Mouse (Mus musculus) erythroblast, embryonic 14.5 days (primary cell): ENCODE data around the gene Elavl1. TPM values are rescaled to one million over a fixed set of nuclear protein-coding genes. Genes with fewer than 3 reads are reported as not detected.
"Not testable (repeated sequence)": the region's sequence is repeated elsewhere in the genome, so short reads cannot be mapped to it uniquely, and the experiment has no call there.

ENCODE experiments used
- H3K27me3 ChIP-seq: 2 replicates; pipeline ENCODE4 v1.6.1; 2012; ENCODE audit warnings: inconsistent platforms; ENCODE audit not compliant: control insufficient read depth
- H3K36me3 ChIP-seq: 2 replicates; pipeline ENCODE4 v1.6.1; 2012; ENCODE audit warnings: mild to moderate bottlenecking, inconsistent platforms; ENCODE audit not compliant: control insufficient read depth
- H3K4me1 ChIP-seq: 2 replicates; pipeline ENCODE4 v1.6.1; 2012; ENCODE audit warnings: inconsistent platforms; ENCODE audit not compliant: control insufficient read depth
- H3K4me3 ChIP-seq: replicated peaks from 2 replicates; pipeline ENCODE3; 2012; ENCODE audit warnings: moderate library complexity, mild to moderate bottlenecking, inconsistent platforms
- H3K9me3 ChIP-seq: 2 replicates; pipeline ENCODE4 v1.6.1; 2012; ENCODE audit warnings: low read length, inconsistent platforms, mixed read lengths; ENCODE audit not compliant: control insufficient read depth
- GATA1 ChIP-seq: IDR thresholded peaks from 2 replicates; pipeline ENCODE4 v1.6.1; 2012; ENCODE audit warnings: low read length, inconsistent platforms, mixed read lengths
- TAL1 ChIP-seq: IDR thresholded peaks from 3 replicates; pipeline ENCODE4 v1.6.1; 2012; ENCODE audit warnings: low read length, inconsistent platforms, mixed read lengths
- polyA plus RNA-seq: library from polyadenylated mRNA; stranded (reverse); fragments of >175 nt; gene quantifications from 2 replicates; pipeline ENCODE4 v1.2.3, GENCODE M21; 2012

Elavl1 gene
- polyA plus RNA-seq, 1 experiment: 1.1 TPM

- TF ChIP-seq GATA1: no peak
- Histone ChIP-seq H3K4me1 (no peaks in the 10 kb centered on the region), H3K36me3 (no peaks in the 10 kb centered on the region), H3K4me3 (no peak overlapping the region), H3K9me3 (no peaks in the 10 kb centered on the region), H3K27me3 (no peaks in the 10 kb centered on the region)
These were observed 29.3 kb upstream of the Elavl1 start for GRCm38 (mm10) chr8:4354516-4354915.

- no peaks in the 10 kb centered on the region for H3K36me3 ChIP-seq
- no peaks in the 10 kb centered on the region for H3K27me3 ChIP-seq
- no peak for TF ChIP-seq GATA1
- no peaks in the 10 kb centered on the region for H3K9me3 ChIP-seq
- no peaks in the 10 kb centered on the region for H3K4me1 ChIP-seq
- H3K4me3 ChIP-seq: no peak overlapping the region
These were observed 28.5 kb upstream of the Elavl1 start for GRCm38 (mm10) chr8:4353741-4354140.

GRCm38 (mm10) chr8:4352562-4352961, 27.3 kb upstream of the Elavl1 start:
- not testable (repeated sequence) for H3K4me1 ChIP-seq, H3K4me3 ChIP-seq, H3K9me3 ChIP-seq, H3K36me3 ChIP-seq, H3K27me3 ChIP-seq

- TF ChIP-seq GATA1 (no peak), TAL1 (no peak)
- Histone ChIP-seq H3K4me3 (no peak overlapping the region), H3K36me3 (no peaks in the 10 kb centered on the region), H3K9me3 (no peaks in the 10 kb centered on the region), H3K27me3 (no peaks in the 10 kb centered on the region), H3K4me1 (no peaks in the 10 kb centered on the region)
These were observed 25.4 kb upstream of the Elavl1 start for GRCm38 (mm10) chr8:4350618-4351017.

- no peak overlapping the region for H3K4me3 ChIP-seq
- no peaks in the 10 kb centered on the region for H3K9me3 ChIP-seq
- no peaks in the 10 kb centered on the region for H3K27me3 ChIP-seq
- H3K36me3 ChIP-seq: no peaks in the 10 kb centered on the region
- TF ChIP-seq TAL1 (no peak), GATA1 (no peak)
- no peaks in the 10 kb centered on the region for H3K4me1 ChIP-seq
These were observed 24.1 kb upstream of the Elavl1 start for GRCm38 (mm10) chr8:4349335-4349734.

GRCm38 (mm10) chr8:4348275-4348674, 23.1 kb upstream of the Elavl1 start:
- Histone ChIP-seq H3K36me3 (no peaks in the 10 kb centered on the region), H3K4me3 (no peak overlapping the region), H3K9me3 (no peaks in the 10 kb centered on the region), H3K27me3 (no peaks in the 10 kb centered on the region), H3K4me1 (no peaks in the 10 kb centered on the region)
- no peak for TF ChIP-seq TAL1
- TF ChIP-seq GATA1: no peak

GRCm38 (mm10) chr8:4347661-4348060, 22.4 kb upstream of the Elavl1 start:
- no peaks in the 10 kb centered on the region for H3K9me3 ChIP-seq
- no peaks in the 10 kb centered on the region for H3K27me3 ChIP-seq
- no peak for TF ChIP-seq TAL1
- no peak for TF ChIP-seq GATA1
- no peaks in the 10 kb centered on the region for H3K36me3 ChIP-seq
- H3K4me3 ChIP-seq: no peak overlapping the region
- no peaks in the 10 kb centered on the region for H3K4me1 ChIP-seq

GRCm38 (mm10) chr8:4340207-4340606, 15.0 kb upstream of the Elavl1 start:
- Histone ChIP-seq H3K27me3 (no peaks in the 10 kb centered on the region), H3K36me3 (peaks cover 45% of the 10 kb centered on the region), H3K4me3 (no peak overlapping the region), H3K9me3 (no peaks in the 10 kb centered on the region), H3K4me1 (no peaks in the 10 kb centered on the region)
- TF ChIP-seq TAL1: no peak
- no peak for TF ChIP-seq GATA1

GRCm38 (mm10) chr8:4335678-4336077, 10.5 kb upstream of the Elavl1 start:
- H3K4me3 ChIP-seq: no peak overlapping the region
- TF ChIP-seq TAL1: no peak
- TF ChIP-seq GATA1: no peak
- H3K36me3 ChIP-seq: peaks cover 88% of the 10 kb centered on the region
- no peaks in the 10 kb centered on the region for H3K27me3 ChIP-seq
- H3K4me1 ChIP-seq: no peaks in the 10 kb centered on the region; the same call in 1 of the 2 replicates
- H3K9me3 ChIP-seq: no peaks in the 10 kb centered on the region

GRCm38 (mm10) chr8:4333966-4334365, 8.8 kb upstream of the Elavl1 start:
- Histone ChIP-seq H3K27me3 (no peaks in the 10 kb centered on the region), H3K4me1 (peaks cover 10% of the 10 kb centered on the region), H3K36me3 (peaks cover 94% of the 10 kb centered on the region), H3K4me3 (no peak overlapping the region), H3K9me3 (no peaks in the 10 kb centered on the region)
- TF ChIP-seq GATA1: no peak
- TF ChIP-seq TAL1: no peak
